Mouse (Mus musculus) mouse trophoblast stem cell (cell line): ENCODE measurements around the gene Tex19.2.
"Not testable (repeated sequence)": the region's sequence is repeated elsewhere in the genome, so short reads cannot be mapped to it uniquely, and the experiment has no call there.

ENCODE experiments used
- in situ Hi-C, 2 experiments: fragments of 300-500 bp; cut with MseI, MboI; formaldehyde crosslinking; loops; 2 replicates in 1 of 2; 3 replicates in 1 of 2; pipeline ENCODE4 v1.15.1; 2025

Tex19.2 gene

DNA sequence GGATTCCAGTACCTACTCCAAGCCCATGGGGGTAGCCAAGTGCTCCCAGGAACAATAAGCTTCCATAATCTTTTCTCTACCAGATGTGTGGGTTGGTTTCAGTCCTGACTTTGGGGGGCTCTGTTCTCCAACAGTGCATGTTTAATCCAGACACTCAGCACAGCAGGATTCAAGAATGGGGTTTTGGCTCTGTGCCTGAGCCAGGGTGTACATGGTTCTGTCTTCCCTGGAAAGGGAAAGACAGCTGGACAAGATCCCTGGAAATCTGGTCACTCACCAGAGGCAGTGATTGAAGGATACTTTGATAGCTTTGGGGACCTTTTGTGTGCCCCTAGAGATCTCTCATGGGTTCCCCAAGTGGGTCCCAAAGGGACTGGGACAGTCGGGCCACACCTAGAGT lies 6.9 kb downstream of the Tex19.2 start:
- in situ Hi-C loops, result no loop called here

DNA sequence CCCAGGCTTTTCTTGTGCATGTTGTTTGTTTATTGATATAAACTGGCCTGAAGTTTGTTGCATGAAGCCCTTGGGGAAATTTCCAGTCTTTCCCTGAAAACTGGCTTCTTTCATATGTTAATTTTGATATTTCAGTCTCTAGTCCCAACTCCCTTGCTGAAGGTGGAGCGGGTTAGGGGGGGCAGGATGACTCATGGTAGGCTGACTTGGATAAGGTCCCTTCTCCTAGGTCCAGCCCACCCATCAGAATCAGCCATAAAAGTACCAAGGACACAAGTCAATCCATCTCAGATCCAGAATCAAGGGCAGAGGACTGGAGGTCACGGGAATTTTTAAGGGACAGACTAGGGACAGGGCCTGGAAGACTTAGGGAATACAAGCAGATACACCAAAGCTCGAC lies 7.4 kb downstream of the Tex19.2 start:
- in situ Hi-C loops, result no loop called here

DNA sequence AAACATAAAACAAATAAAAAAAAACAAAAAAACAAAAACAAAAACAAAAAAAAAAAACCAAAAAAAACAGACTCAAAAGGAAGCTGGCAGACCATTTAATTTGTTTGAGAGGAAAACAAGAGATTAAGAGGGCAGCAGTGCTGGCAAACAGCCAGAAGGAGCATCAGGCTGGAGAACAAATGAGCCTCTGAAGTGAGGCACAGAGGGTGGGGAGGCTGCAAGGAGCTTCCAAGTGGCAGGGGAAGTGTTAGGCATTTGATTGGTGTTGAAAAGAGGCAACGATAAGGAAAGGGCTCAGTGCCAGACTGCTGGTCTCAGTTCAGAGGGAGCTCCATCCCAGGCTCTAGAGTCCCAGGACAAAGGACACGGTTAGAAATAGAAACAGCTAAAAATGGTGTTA lies 8.5 kb downstream of the Tex19.2 start:
- in situ Hi-C loops, result no loop called here

GRCm38 (mm10) chr11:121108061-121108460 lies 10.4 kb downstream of the Tex19.2 start:
- in situ Hi-C loops, result no loop called here

DNA sequence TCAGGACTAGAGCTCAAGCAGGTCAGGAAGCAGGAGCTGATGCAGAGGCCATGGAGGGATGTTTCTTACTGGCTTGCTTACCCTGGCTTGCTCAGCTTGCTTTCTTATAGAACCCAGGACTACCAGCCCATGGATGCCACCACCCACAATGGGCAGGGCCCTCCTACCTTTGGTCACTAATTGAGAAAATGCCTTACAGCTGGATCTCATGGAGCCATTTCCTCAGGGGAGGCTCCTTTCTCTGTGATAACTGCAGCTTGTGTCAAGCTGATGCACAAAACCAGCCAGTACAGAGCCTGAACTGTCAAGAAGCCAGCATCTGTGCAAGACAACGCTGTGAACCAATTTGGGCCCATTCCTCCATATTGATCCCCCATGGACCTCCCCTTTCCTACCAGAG lies 11.2 kb downstream of the Tex19.2 start:
- in situ Hi-C loops, result not testable (repeated sequence)

GRCm38 (mm10) chr11:121101124-121101805 lies 17.2 kb downstream of the Tex19.2 start:
- in situ Hi-C loops, result no loop called here

DNA sequence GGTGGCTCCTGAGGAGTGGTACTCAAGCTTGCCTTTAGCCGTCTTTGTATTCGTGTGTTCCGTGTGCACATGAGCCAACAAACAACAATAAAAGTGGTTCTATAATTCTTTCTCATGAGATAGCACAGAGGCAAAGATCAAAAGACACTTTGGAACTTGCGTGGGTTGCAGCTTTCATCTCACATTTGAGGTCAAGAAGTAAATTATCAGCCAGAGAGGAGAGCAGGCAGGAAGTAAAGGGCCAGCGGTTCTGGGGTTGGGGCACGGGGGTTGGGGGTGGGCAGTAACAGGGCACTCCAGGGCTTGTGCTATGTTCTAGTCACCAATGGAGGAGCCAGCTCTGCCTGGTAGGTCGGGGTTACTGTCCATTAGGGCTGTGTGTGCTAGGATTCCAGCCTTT lies 17.8 kb downstream of the Tex19.2 start:
- in situ Hi-C loops, result no loop called here

DNA sequence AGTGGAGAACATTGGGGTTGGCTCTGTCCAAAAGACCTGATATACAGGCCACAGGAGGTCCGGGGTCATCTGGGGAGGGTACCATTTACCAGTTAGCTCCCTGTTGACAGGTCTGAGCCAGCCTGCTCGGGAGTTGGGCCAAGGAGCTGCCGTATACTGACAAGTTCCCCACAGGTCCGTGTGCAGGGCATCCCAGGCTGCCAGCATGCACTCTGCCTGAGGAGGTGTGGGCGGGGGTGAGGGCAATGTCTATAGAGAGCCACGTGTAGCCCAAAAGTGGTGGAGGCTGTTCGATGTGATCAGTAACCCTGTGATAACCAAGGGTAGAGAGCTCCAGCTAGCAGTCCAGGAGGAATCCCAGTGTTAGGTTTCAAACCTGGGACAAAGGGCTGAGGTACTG lies 18.7 kb downstream of the Tex19.2 start:
- in situ Hi-C loops, result no loop called here

- in situ Hi-C loops, result no loop called here
Observed at GRCm38 (mm10) chr11:121092606-121093585, 25.6 kb downstream of the Tex19.2 start.

DNA sequence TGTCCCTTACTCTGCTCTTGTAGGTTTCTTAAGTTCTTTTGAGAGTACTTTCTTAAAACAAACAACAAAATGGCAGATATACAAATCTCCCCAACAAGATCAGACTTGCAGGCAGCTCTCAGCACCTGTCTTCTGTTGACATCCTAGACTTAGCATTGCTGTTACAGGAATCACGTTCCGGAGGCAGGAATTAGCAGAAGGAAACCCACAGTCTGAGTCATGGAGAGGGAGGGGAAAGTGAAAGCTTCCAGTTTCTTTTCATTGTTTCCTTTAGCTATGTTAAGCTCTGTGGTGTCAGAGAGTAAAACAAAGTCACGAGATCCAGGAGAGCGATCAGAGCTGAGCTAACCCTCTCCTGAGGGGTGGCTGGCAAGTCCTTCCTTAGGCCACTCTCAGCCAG lies 27.5 kb downstream of the Tex19.2 start:
- in situ Hi-C loops, result no loop called here

DNA sequence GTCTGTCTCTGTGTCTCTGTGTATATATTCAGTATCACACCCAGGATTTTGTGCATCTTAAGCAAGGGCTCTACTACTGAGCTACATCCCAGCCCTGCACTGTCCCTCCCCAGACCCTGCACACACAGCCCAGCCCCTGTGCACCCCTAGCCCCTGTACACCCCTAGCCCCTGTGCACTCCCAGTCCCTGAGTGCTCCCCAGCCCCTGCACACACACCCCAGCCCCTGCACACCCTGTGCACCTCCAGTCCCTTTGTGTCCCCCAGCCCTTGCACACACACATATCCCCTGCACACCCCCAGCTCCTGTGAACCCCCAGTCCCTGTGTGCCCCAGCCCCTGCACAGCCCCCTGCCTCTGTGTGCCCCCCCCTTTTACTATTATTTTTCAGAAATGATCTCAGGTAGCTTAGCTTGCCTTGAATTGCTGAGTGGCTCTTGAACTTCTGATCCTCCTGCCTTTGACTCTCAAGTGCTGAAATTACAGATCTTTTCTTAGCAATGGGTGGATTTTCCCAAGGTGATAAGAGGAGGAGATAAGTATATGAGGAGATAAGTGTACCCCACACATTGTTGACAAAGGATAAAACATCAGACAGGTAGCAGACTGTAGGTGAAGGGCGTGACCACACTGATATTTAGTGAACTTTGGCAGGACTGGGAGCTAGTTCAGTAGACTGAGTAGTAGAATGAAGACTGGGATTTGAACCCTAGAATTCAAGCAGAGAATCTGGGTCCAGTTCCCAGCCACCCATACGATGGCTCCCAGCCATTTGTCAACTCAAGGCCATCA lies 28.5 kb downstream of the Tex19.2 start:
- in situ Hi-C loops, result no loop called here

DNA sequence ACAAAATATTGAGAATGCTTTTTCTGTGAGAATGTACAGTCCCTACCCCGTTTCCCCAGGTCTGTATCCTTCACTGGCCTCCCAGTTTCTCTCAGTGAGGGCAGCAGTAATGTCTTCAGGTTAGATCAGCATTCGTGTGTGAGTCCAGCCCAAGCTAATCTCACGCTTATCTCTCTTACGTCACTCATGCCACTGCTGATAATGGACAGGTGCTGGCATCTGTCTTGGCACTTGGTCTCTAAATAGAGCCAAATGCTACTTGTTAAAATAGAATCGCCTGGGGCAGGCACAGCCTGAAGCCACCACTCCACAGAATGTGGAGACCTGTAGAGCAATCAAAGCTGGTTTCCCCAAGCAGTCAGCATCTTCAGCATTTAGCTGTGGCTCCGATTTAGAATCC lies 29.5 kb downstream of the Tex19.2 start:
- in situ Hi-C loops, result no loop called here

DNA sequence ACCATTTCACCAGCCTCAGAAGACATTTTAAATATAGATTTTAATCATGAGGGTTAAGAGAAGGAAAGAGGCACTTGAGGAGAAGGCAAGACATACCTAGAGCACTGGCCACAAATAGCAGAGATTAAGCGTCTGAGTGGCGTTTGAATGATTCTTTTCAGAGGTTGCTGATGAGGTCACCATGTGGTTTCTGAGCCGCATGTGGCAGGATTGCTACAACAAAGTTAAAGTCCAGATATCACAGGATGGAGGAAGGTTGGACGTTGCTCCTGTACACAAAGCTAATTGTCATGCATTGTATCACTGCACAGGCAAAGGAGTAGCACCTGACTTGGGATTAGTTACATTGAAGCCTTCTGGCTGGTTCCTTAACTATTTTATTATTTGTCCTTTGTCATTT lies 32.2 kb downstream of the Tex19.2 start:
- in situ Hi-C loops, result no loop called here

DNA sequence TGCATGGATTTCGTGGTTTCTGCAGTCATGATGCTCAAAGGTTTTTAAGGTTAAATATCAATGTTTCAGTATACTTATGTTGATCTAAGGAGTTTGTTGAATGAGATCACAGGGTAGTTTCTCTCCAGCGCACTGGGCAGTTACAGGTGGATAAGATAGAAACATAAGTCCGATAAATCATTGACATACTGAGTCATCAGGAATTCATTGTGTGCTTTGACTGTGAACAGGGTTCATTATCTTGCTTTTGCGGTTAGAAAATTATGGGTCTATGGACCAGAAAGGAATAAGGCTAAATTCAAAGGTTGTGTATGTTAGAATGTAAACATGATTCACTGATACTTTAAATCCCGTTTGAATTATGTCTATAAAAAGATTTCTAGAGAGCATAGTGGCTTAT lies 33.3 kb downstream of the Tex19.2 start:
- in situ Hi-C loops, result no loop called here

- in situ Hi-C loops, result no loop called here
Observed at GRCm38 (mm10) chr11:121082857-121083500, 35.5 kb downstream of the Tex19.2 start.

DNA sequence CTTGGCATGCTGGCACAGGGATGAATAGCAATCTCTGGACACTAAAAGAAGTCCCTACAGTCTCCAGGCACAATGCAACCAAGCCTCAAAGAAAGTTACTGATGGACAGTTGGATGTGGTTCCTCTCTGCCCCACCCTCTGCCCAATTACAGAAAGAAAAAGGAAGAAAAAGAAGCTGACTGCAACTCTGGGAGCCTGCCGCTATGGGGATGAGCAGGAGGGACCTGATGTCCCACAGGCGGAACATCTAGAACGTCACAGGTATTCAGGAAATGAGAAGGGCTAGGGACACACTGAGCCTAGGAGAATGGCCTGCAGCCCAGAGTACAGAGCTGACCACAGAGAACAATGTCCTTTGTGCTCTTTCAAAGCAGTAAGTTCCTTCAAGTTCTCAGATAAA lies 36.2 kb downstream of the Tex19.2 start:
- in situ Hi-C loops, result no loop called here

- in situ Hi-C loops, result no loop called here
Observed at GRCm38 (mm10) chr11:121081120-121081519, 37.4 kb downstream of the Tex19.2 start, which contains the start of gene Sectm1a. TSS of gene Sectm1a (minus strand) at chr11:121081220.

GRCm38 (mm10) chr11:121080330-121080729 lies 38.1 kb downstream of the Tex19.2 start:
- in situ Hi-C loops, result no loop called here

GRCm38 (mm10) chr11:121075655-121076054 lies 42.8 kb downstream of the Tex19.2 start:
- in situ Hi-C loops, result no loop called here

GRCm38 (mm10) chr11:121069662-121070061 lies 48.8 kb downstream of the Tex19.2 start:
- in situ Hi-C loops, result not testable (repeated sequence)

DNA sequence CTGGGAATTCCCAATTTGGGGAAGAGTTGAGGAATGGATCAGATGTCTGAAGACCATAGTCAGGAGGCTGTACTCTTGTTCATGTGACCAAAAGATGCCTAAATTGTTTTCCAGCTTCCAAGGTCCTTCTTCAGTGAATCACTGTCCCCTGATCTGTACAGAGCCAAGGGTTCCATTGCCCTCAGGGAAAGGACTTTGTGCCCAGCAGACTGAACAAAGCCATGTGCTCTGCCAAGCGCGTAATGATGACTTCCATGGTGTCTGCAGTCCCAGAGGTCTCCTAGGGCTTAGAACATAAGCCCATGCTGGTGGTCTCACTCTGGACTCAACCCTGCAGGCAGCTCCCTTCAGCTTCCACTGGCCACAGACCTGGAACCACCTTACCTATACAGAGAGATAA lies 50.6 kb downstream of the Tex19.2 start:
- in situ Hi-C loops, result no loop called here
